Mouse (Mus musculus): ENCODE results near the gene Mpp2. TPM values are rescaled to one million over a fixed set of nuclear protein-coding genes. Genes with fewer than 3 reads are reported as not detected.

Mpp2 gene
- polyA plus RNA-seq, 1 experiment from 2014 or later, result 3.9 TPM

DNA sequence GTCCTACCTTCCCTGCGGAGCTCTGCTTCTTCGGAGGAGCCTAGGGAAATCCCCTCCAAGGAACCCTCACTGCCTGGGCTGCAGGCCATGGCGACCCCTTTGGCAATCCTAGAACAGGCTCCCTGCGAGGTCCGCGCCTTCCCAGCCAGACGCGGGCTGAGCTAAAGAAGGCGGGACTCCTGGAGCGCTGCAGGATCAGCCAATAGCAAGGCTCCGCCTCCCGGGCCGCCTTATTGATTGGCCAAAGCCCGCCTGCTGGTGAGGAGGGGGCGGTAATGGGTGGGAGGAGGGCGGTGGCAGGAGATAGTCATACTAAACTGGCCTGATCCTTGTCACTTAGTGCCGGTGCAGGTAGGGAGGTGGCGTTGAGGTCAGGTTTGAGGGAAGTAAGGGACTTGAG is 6.0 kb downstream of the Mpp2 start:
- Histone ChIP-seq H3K27me3 (replicated peaks; ENCODE audit: insufficient read depth, low read length) (no peaks in the 10 kb centered on the region), H3K27ac (ENCODE audit: low read length) (no peak overlapping the region), H3K9ac (replicated peaks; ENCODE audit: low read depth) (no peak overlapping the region), H3K9me3 (ENCODE audit: low read length) (no peaks in the 10 kb centered on the region), H3K4me1 (ENCODE audit: insufficient read depth, low read depth, low read length) (peaks cover 4% of the 10 kb centered on the region; the same call in 1 of the 2 replicates), H3K4me3 (ENCODE audit: low read depth, low read length) (no peak overlapping the region), H3K36me3 (ENCODE audit: insufficient read depth, low read length) (no peaks in the 10 kb centered on the region; the same call in 1 of the 2 replicates), H3K4me2 (replicated peaks; ENCODE audit: low read depth, low read length) (peak overlapping the region; percentile 51)
- 2% methylated on average over 18 of the region's 18 CpGs for WGBS
- peak; percentile 84 for ATAC-seq
- no peak for TF ChIP-seq CTCF (IDR thresholded peaks at IDR 0.05)
- TF ChIP-seq EP300 (IDR thresholded peaks at IDR 0.05), result no peak
- peak; percentile 72 for DNase-seq (ENCODE audit: low spot score)

DNA sequence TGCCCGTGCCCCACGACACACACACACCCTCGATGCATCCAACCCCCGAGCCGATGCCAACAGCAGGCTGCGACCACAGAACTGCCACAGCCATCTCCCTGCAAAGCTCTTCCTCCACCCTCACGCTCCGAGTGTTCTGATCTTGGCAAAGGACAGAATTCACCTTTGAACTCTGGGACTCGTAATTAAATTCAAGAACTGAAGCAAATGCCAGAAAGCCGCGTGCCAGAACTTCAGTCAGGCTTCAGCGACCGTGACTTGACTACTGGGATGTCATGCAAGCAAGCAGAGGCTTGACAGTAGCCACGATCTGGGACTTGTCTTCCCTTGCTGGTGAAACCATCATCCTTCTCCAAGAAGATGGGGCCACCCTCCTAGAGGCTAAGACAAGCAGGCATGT is 14.6 kb downstream of the Mpp2 start:
- Histone ChIP-seq H3K9me3 (ENCODE audit: low read length) (no peaks in the 10 kb centered on the region), H3K4me3 (ENCODE audit: low read depth, low read length) (no peak overlapping the region), H3K4me1 (ENCODE audit: insufficient read depth, low read depth, low read length) (no peaks in the 10 kb centered on the region), H3K9ac (replicated peaks; ENCODE audit: low read depth) (no peak overlapping the region), H3K36me3 (ENCODE audit: insufficient read depth, low read length) (no peaks in the 10 kb centered on the region), H3K27me3 (replicated peaks; ENCODE audit: insufficient read depth, low read length) (no peaks in the 10 kb centered on the region), H3K27ac (ENCODE audit: low read length) (no peak overlapping the region), H3K4me2 (replicated peaks; ENCODE audit: low read depth, low read length) (no peak overlapping the region)
- DNase-seq (ENCODE audit: low spot score) (no peak), ATAC-seq (no peak)
- TF ChIP-seq CTCF (IDR thresholded peaks at IDR 0.05) (no peak), EP300 (IDR thresholded peaks at IDR 0.05) (no peak)
- WGBS, result 75% methylated on average over 14 of the region's 14 CpGs

DNA sequence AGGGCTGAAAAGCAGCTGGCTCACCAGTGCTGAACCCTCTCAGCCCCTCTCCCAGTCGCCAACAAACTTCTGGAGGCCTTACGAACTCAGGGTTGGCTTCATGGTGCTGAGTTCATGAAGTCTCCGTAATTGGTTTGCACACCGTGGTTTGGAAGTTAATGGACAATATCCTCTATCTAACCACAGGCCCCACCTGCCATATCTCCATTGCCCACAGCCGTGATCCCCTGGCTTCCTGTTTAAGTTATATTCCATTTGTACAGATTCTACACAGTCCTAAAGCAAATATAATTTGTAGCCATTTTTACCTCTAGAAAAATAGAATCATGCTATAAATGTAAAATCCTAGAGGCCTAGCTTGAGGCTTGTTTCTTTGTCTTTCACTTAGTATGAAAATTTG is 15.6 kb downstream of the Mpp2 start:
- TF ChIP-seq CTCF (IDR thresholded peaks at IDR 0.05) (no peak), EP300 (IDR thresholded peaks at IDR 0.05) (no peak)
- H3K36me3 ChIP-seq (ENCODE audit: insufficient read depth, low read length), result no peaks in the 10 kb centered on the region
- no peak overlapping the region for H3K4me2 ChIP-seq (replicated peaks; ENCODE audit: low read depth, low read length)
- WGBS, result 70% methylated on average over 5 of the region's 5 CpGs
- no peak overlapping the region for H3K4me3 ChIP-seq (ENCODE audit: low read depth, low read length)
- H3K9me3 ChIP-seq (ENCODE audit: low read length), result no peaks in the 10 kb centered on the region
- H3K27me3 ChIP-seq (replicated peaks; ENCODE audit: insufficient read depth, low read length), result no peaks in the 10 kb centered on the region
- DNase-seq (ENCODE audit: low spot score) (no peak), ATAC-seq (no peak)
- H3K4me1 ChIP-seq (ENCODE audit: insufficient read depth, low read depth, low read length), result no peaks in the 10 kb centered on the region
- no peak overlapping the region for H3K9ac ChIP-seq (replicated peaks; ENCODE audit: low read depth)
- H3K27ac ChIP-seq (ENCODE audit: low read length), result no peak overlapping the region

DNA sequence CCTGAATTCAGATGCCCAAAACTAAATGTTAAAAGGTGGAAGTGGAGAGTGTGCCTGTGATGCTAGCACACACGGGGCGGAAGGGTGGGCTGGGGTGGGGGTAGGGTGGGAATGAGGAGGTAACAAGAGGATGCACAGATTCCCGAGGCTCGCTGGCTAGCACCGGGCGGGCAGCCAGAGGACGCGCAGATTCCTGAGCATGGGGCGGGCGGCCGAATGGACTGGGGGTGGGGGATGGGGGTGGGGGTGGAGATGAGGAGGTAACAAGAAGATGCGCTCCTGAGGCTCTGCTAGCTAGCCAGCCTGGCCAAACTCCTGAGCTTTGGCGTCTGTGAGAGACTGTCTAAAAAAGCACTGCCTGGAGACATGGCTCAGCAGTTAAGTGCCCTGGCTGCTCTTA is 17.9 kb downstream of the Mpp2 start:
- Histone ChIP-seq H3K36me3 (ENCODE audit: insufficient read depth, low read length) (no peaks in the 10 kb centered on the region), H3K9me3 (ENCODE audit: low read length) (no peaks in the 10 kb centered on the region), H3K9ac (replicated peaks; ENCODE audit: low read depth) (no peak overlapping the region), H3K27ac (ENCODE audit: low read length) (no peak overlapping the region), H3K4me2 (replicated peaks; ENCODE audit: low read depth, low read length) (no peak overlapping the region), H3K4me3 (ENCODE audit: low read depth, low read length) (no peak overlapping the region), H3K27me3 (replicated peaks; ENCODE audit: insufficient read depth, low read length) (no peaks in the 10 kb centered on the region), H3K4me1 (ENCODE audit: insufficient read depth, low read depth, low read length) (no peaks in the 10 kb centered on the region)
- 4% methylated on average over 13 of the region's 13 CpGs for WGBS
- no peak for ATAC-seq
- TF ChIP-seq CTCF (IDR thresholded peaks at IDR 0.05), result no peak
- no peak for TF ChIP-seq EP300 (IDR thresholded peaks at IDR 0.05)
- DNase-seq (ENCODE audit: low spot score), result no peak

DNA sequence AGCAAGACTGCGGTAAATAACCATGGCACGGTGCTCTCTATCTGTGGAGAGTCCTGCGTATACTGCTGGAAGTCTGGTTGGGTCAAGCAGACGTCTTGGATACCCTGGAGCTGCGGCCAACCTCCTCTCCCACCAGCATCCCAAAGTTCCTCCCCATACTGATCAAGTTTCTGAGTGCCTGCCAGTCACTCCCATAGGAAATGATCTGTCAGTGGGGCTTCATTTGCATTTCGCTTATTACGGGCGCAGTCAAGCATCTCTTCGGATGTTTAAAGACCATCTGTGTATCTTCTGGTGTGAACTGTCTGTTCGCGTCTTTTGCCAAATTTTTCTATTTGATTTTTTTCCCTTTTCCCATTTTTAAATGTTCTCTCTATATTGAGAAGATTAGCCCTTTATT is 18.7 kb downstream of the Mpp2 start:
- Histone ChIP-seq H3K9ac (replicated peaks; ENCODE audit: low read depth) (no peak overlapping the region), H3K4me2 (replicated peaks; ENCODE audit: low read depth, low read length) (no peak overlapping the region), H3K36me3 (ENCODE audit: insufficient read depth, low read length) (no peaks in the 10 kb centered on the region), H3K27ac (ENCODE audit: low read length) (no peak overlapping the region), H3K27me3 (replicated peaks; ENCODE audit: insufficient read depth, low read length) (no peaks in the 10 kb centered on the region), H3K4me1 (ENCODE audit: insufficient read depth, low read depth, low read length) (no peaks in the 10 kb centered on the region), H3K4me3 (ENCODE audit: low read depth, low read length) (no peak overlapping the region), H3K9me3 (ENCODE audit: low read length) (no peaks in the 10 kb centered on the region)
- TF ChIP-seq CTCF (IDR thresholded peaks at IDR 0.05) (no peak), EP300 (IDR thresholded peaks at IDR 0.05) (no peak)
- 58% methylated on average over 11 of the region's 11 CpGs for WGBS
- DNase-seq (ENCODE audit: low spot score) (no peak), ATAC-seq (no peak)

DNA sequence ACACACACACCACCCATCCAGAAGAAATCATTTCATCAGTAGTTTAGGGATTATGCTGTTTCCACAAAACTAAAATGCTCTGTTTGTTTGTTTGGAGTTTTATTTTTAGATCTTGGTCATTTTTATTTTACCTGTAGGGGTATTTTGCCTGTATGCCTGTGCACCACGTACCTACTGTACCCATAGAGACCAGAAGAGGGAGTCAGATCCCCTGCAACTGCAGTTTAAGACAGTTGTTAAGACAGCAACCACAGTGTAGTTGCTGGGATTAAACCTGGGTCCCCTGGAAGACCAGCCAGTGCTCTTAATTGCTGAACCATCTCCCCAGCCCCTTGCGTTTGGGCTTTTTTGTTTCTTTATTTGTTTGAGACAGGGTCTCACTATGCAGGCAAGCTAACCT is 19.3 kb downstream of the Mpp2 start:
- H3K4me2 ChIP-seq (replicated peaks; ENCODE audit: low read depth, low read length), result no peak overlapping the region
- no peak overlapping the region for H3K27ac ChIP-seq (ENCODE audit: low read length)
- 51% methylated on average over 2 of the region's 2 CpGs for WGBS
- H3K27me3 ChIP-seq (replicated peaks; ENCODE audit: insufficient read depth, low read length), result no peaks in the 10 kb centered on the region
- DNase-seq (ENCODE audit: low spot score) (peak; percentile 12), ATAC-seq (no peak)
- no peak overlapping the region for H3K4me3 ChIP-seq (ENCODE audit: low read depth, low read length)
- H3K4me1 ChIP-seq (ENCODE audit: insufficient read depth, low read depth, low read length), result no peaks in the 10 kb centered on the region
- no peaks in the 10 kb centered on the region for H3K9me3 ChIP-seq (ENCODE audit: low read length)
- TF ChIP-seq CTCF (IDR thresholded peaks at IDR 0.05) (peak; percentile 63), EP300 (IDR thresholded peaks at IDR 0.05) (no peak)
- H3K36me3 ChIP-seq (ENCODE audit: insufficient read depth, low read length), result no peaks in the 10 kb centered on the region
- H3K9ac ChIP-seq (replicated peaks; ENCODE audit: low read depth), result no peak overlapping the region

DNA sequence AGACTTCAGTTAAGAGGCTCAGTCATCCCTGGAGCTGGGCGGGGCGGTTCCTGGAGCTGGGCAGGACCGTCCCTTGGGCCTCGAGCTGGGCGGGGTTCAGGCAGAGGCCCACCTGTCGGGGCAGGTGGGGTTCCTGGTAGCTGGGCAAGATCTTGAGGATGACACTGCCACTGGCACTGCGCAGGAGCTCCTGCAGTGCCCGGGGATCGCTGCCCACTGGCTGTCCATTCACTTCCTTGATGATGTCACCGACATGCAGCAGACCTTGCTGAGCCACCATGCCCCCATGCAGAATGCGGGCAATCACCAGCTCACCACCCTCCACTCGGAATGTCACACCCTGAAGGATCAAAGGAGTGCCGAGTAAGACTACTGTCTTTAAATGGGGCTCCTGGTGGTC is 25.2 kb downstream of the Mpp2 start:
- Histone ChIP-seq H3K4me3 (ENCODE audit: low read depth, low read length) (no peak overlapping the region), H3K9ac (replicated peaks; ENCODE audit: low read depth) (no peak overlapping the region), H3K4me1 (ENCODE audit: insufficient read depth, low read depth, low read length) (no peaks in the 10 kb centered on the region), H3K4me2 (replicated peaks; ENCODE audit: low read depth, low read length) (no peak overlapping the region), H3K27ac (ENCODE audit: low read length) (no peak overlapping the region), H3K9me3 (ENCODE audit: low read length) (no peaks in the 10 kb centered on the region), H3K27me3 (replicated peaks; ENCODE audit: insufficient read depth, low read length) (no peaks in the 10 kb centered on the region), H3K36me3 (ENCODE audit: insufficient read depth, low read length) (no peaks in the 10 kb centered on the region)
- DNase-seq (ENCODE audit: low spot score) (no peak), ATAC-seq (no peak)
- no peak for TF ChIP-seq EP300 (IDR thresholded peaks at IDR 0.05)
- TF ChIP-seq CTCF (IDR thresholded peaks at IDR 0.05), result no peak
- 74% methylated on average over 13 of the region's 13 CpGs for WGBS

All from lung, postnatal 0 days (tissue).